Mouse (Mus musculus) CD8-positive naive resting alpha-beta T cell, adult 2 months (primary cell): ENCODE measurements around the gene Gsdma3.

Experiments used
- DNase-seq, 2 experiments: peaks; one replicate each; pipeline ENCODE4 v3.0.0; 2022; ENCODE audit warnings: low read depth in 2 of 2, low spot score in 2 of 2

Gene Gsdma3

GRCm38 (mm10) chr11:98625611-98626410 lies at the start of gene Gsdma3, which contains the start of gene Gm12355:
Gsdma3 (plus strand) TSS chr11:98626360.
Gm12355 (minus strand) TSS chr11:98625661.
- DNase-seq = no peak

GRCm38 (mm10) chr11:98577776-98578175 lies 48.4 kb upstream of the Gsdma3 start:
- no peak for DNase-seq

GRCm38 (mm10) chr11:98580301-98581121 lies 45.6 kb upstream of the Gsdma3 start:
- DNase-seq = no peak

- DNase-seq = no peak
Measured at GRCm38 (mm10) chr11:98581286-98582029, 44.7 kb upstream of the Gsdma3 start.

- DNase-seq = no peak
Measured at GRCm38 (mm10) chr11:98582030-98582388, 44.2 kb upstream of the Gsdma3 start.

GRCm38 (mm10) chr11:98582551-98583264 lies 43.5 kb upstream of the Gsdma3 start:
- DNase-seq = no peak

GRCm38 (mm10) chr11:98583265-98583552 lies 43.0 kb upstream of the Gsdma3 start:
- no peak for DNase-seq

- no peak for DNase-seq
Measured at GRCm38 (mm10) chr11:98583571-98583970, 42.6 kb upstream of the Gsdma3 start.

GRCm38 (mm10) chr11:98584146-98584545 lies 42.0 kb upstream of the Gsdma3 start:
- DNase-seq = no peak

GRCm38 (mm10) chr11:98584629-98585177 lies 41.5 kb upstream of the Gsdma3 start:
- no peak for DNase-seq

- DNase-seq = no peak
Measured at GRCm38 (mm10) chr11:98586087-98586891, 39.9 kb upstream of the Gsdma3 start.

- peak; percentile 95 to 97 for DNase-seq
Measured at GRCm38 (mm10) chr11:98586892-98587563, 39.1 kb upstream of the Gsdma3 start, which contains the start of gene Ormdl3. Ormdl3 (minus strand) TSS chr11:98587368.

- no peak for DNase-seq
Measured at GRCm38 (mm10) chr11:98587684-98588546, 38.2 kb upstream of the Gsdma3 start.

- no peak for DNase-seq
Measured at GRCm38 (mm10) chr11:98588833-98589281, 37.3 kb upstream of the Gsdma3 start.

GRCm38 (mm10) chr11:98589306-98589705 lies 36.9 kb upstream of the Gsdma3 start:
- DNase-seq = no peak

GRCm38 (mm10) chr11:98590548-98591445 lies 35.4 kb upstream of the Gsdma3 start:
- DNase-seq = no peak

GRCm38 (mm10) chr11:98595021-98595420 lies 31.1 kb upstream of the Gsdma3 start:
- DNase-seq = no peak
